Mouse (Mus musculus) CH12.LX (cell line): ENCODE measurements at regions not wholly inside any gene's neighbourhood (a gene's known extent, or its start where the extent isn't known, plus 50 kb on each side); places are given as distances from the start of the nearest gene placed in this dataset.

Source experiments
- DNase-seq: peaks from one replicate; pipeline ENCODE4 v3.0.0-alpha.2; 2013; ENCODE audit errors: extremely low read depth
- H3K27ac ChIP-seq: 2 replicates; pipeline ENCODE4 v1.5.1; 2012; ENCODE audit warnings: low read depth, mild to moderate bottlenecking, control low read depth, moderate library complexity; ENCODE audit not compliant: insufficient read depth
- H3K27me3 ChIP-seq: replicated peaks from 2 replicates; pipeline ENCODE3; 2012; ENCODE audit warnings: inconsistent platforms
- H3K36me3 ChIP-seq, 2 experiments: replicated peaks in 1 of 2; 2 replicates each; pipeline versions ENCODE3 to v1.6.1; 2012; ENCODE audit warnings: inconsistent platforms in 1 of 2, low read length in 1 of 2, mild to moderate bottlenecking in 1 of 2, mixed read lengths in 1 of 2, moderate library complexity in 1 of 2; ENCODE audit not compliant: control insufficient read depth in 1 of 2, insufficient read depth in 1 of 2
- H3K4me1 ChIP-seq, 2 experiments: 2 replicates each; pipeline ENCODE4 v1.6.1; 2012; ENCODE audit warnings: inconsistent platforms in 1 of 2, moderate library complexity in 1 of 2; ENCODE audit not compliant: insufficient read depth in 2 of 2, control insufficient read depth in 1 of 2
- H3K4me2 ChIP-seq: 2 replicates; pipeline ENCODE4 v1.6.1; 2012; ENCODE audit warnings: low read depth, mild to moderate bottlenecking, control low read depth; ENCODE audit not compliant: poor library complexity, insufficient read depth, severe bottlenecking
- H3K4me3 ChIP-seq, 3 experiments: fragments of 150-350 bp in 1 of 3; sonication (generic) in 1 of 3; replicated peaks in 1 of 3; 2 replicates each; pipeline versions ENCODE3 to v1.5.1; 2011 to 2012; ENCODE audit warnings: low read depth in 2 of 3, low read length in 2 of 3, mild to moderate bottlenecking in 2 of 3, moderate library complexity in 2 of 3, control low read depth in 1 of 3, improper control_type of control experiment in 1 of 3, inconsistent platforms in 1 of 3, mixed read lengths in 1 of 3; ENCODE audit not compliant: poor library complexity in 1 of 3
- H3K79me2 ChIP-seq: replicated peaks from 2 replicates; pipeline ENCODE4 v1.6.1; 2012; ENCODE audit warnings: mild to moderate bottlenecking, moderate library complexity; ENCODE audit not compliant: control insufficient read depth, poor library complexity, insufficient read depth, severe bottlenecking; ENCODE audit errors: extremely low read depth
- H3K9ac ChIP-seq: 2 replicates; pipeline ENCODE4 v1.6.1; 2012; ENCODE audit warnings: low read depth, mild to moderate bottlenecking, control low read depth, moderate library complexity; ENCODE audit not compliant: insufficient read depth
- H3K9me3 ChIP-seq: replicated peaks from 2 replicates; pipeline ENCODE3; 2012; ENCODE audit warnings: low read length, inconsistent platforms, mixed read lengths
- CTCF ChIP-seq, 2 experiments: IDR thresholded peaks in 1 of 2; conservative IDR thresholded peaks in 1 of 2; 2 replicates each; pipeline ENCODE4 v1.5.1; 2011 to 2012; ENCODE audit warnings: low read depth in 2 of 2, low read length in 2 of 2, improper control_type of control experiment in 1 of 2, inconsistent platforms in 1 of 2, mild to moderate bottlenecking in 1 of 2, moderate library complexity in 1 of 2
- E2F4 ChIP-seq: IDR thresholded peaks from 2 replicates; pipeline ENCODE4 v1.6.1; 2011; ENCODE audit warnings: low read depth, low read length, improper control_type of control experiment; ENCODE audit not compliant: insufficient replicate concordance
- ELF1 ChIP-seq: IDR thresholded peaks from 2 replicates; pipeline ENCODE4 v1.6.1; 2014; ENCODE audit warnings: low read depth, mild to moderate bottlenecking, inconsistent platforms, low read length, improper control_type of control experiment
- ETS1 ChIP-seq: conservative IDR thresholded peaks from 2 replicates; pipeline ENCODE4 v1.6.1; 2012; ENCODE audit warnings: low read depth, mild to moderate bottlenecking, inconsistent platforms, low read length, improper control_type of control experiment, moderate library complexity
- JUN ChIP-seq: IDR thresholded peaks from 2 replicates; pipeline ENCODE4 v1.6.1; 2011; ENCODE audit warnings: low read depth, mild to moderate bottlenecking, low read length, improper control_type of control experiment, moderate library complexity; ENCODE audit not compliant: insufficient read depth
- JUND ChIP-seq: conservative IDR thresholded peaks from 2 replicates; pipeline ENCODE4 v1.6.1; 2011; ENCODE audit warnings: low read depth, low read length, improper control_type of control experiment
- KAT2A ChIP-seq: IDR thresholded peaks from 2 replicates; pipeline ENCODE4 v1.6.1; 2012; ENCODE audit warnings: low read length, improper control_type of control experiment, inconsistent platforms; ENCODE audit not compliant: insufficient replicate concordance
- MAX ChIP-seq: IDR thresholded peaks from 2 replicates; pipeline ENCODE4 v1.6.1; 2011; ENCODE audit warnings: low read length, improper control_type of control experiment
- MAZ ChIP-seq: IDR thresholded peaks from 2 replicates; pipeline ENCODE4 v1.6.1; 2012; ENCODE audit warnings: low read depth, mild to moderate bottlenecking, inconsistent platforms, low read length, improper control_type of control experiment, moderate library complexity
- MXI1 ChIP-seq: IDR thresholded peaks from 2 replicates; pipeline ENCODE4 v1.6.1; 2011; ENCODE audit warnings: mild to moderate bottlenecking, low read depth, low read length, improper control_type of control experiment
- NELFE ChIP-seq: IDR thresholded peaks from 2 replicates; pipeline ENCODE4 v1.6.1; 2011; ENCODE audit warnings: low read depth, low read length, improper control_type of control experiment
- POLR2A ChIP-seq: IDR thresholded peaks from 2 replicates; pipeline ENCODE4 v1.6.1; 2011; ENCODE audit warnings: low read depth, mild to moderate bottlenecking, improper control_type of control experiment, low read length
- POLR2AphosphoS2 ChIP-seq: IDR thresholded peaks from 2 replicates; pipeline ENCODE4 v1.6.1; 2011; ENCODE audit warnings: low read depth, low read length, improper control_type of control experiment
- TBP ChIP-seq: conservative IDR thresholded peaks from 2 replicates; pipeline ENCODE4 v1.6.1; 2011; ENCODE audit warnings: low read depth, low read length, improper control_type of control experiment
- UBTF ChIP-seq: IDR thresholded peaks from 2 replicates; pipeline ENCODE4 v1.6.1; 2012; ENCODE audit warnings: low read depth, mild to moderate bottlenecking, inconsistent platforms, low read length, improper control_type of control experiment, moderate library complexity
- USF1 ChIP-seq: IDR thresholded peaks from 2 replicates; pipeline ENCODE4 v1.6.1; 2014; ENCODE audit warnings: low read depth, mild to moderate bottlenecking, inconsistent platforms, low read length, improper control_type of control experiment
- USF2 ChIP-seq: conservative IDR thresholded peaks from 2 replicates; pipeline ENCODE4 v1.6.1; 2011; ENCODE audit warnings: low read depth, low read length, improper control_type of control experiment
- ZMIZ1 ChIP-seq: IDR thresholded peaks from 2 replicates; pipeline ENCODE4 v1.6.1; 2012; ENCODE audit warnings: low read depth, mild to moderate bottlenecking, inconsistent platforms, low read length, improper control_type of control experiment
- ZNF384 ChIP-seq: IDR thresholded peaks from 2 replicates; pipeline ENCODE4 v1.6.1; 2012; ENCODE audit warnings: low read depth, low read length, improper control_type of control experiment, inconsistent platforms
- dilution Hi-C: fragments of 300-500 bp; cut with MboI; formaldehyde crosslinking; loops from 2 replicates; pipeline ENCODE4 v1.14.3; 2020; ENCODE audit warnings: low sequenced_read_pairs; ENCODE audit not compliant: extremely low pct_unique_long_range_greater_than_20kb, extremely low pct_ligation_motif_present
- in situ Hi-C: fragments of 300-500 bp; cut with MboI; formaldehyde crosslinking; loops from 3 replicates; pipeline ENCODE4 v1.14.3; 2019; ENCODE audit warnings: low sequenced_read_pairs, low pct_ligation_motif_present, low pct_unique_long_range_greater_than_20kb, mixed read lengths

GRCm38 (mm10) chr12:35389839-35390238 is 145.0 kb downstream of the Ahr start:
- in situ Hi-C loops = no loop called here
- H3K4me3 ChIP-seq = no peak overlapping the region
- dilution Hi-C loops = no loop called here
- H3K9me3 ChIP-seq = no peaks in the 10 kb centered on the region
- no peak overlapping the region for H3K27ac ChIP-seq
- no peak overlapping the region for H3K4me2 ChIP-seq
- no peak for DNase-seq
- H3K4me1 ChIP-seq = peaks cover 0 to 14% of the 10 kb centered on the region in 2 experiments; a peak in 2 of 4 replicates
- H3K79me2 ChIP-seq = no peaks in the 10 kb centered on the region
- TF ChIP-seq MAZ (no peak), ETS1 (no peak)
- TF ChIP-seq, all 38 proteins: peak for 0
- Histone ChIP-seq H3K36me3 (no peaks in the 10 kb centered on the region), H3K9ac (no peak overlapping the region), H3K27me3 (no peaks in the 10 kb centered on the region)

GRCm38 (mm10) chr12:35384211-35384610 is 150.6 kb downstream of the Ahr start:
- TF ChIP-seq JUND (no peak), UBTF (no peak), USF1 (no peak), MXI1 (no peak), ZMIZ1 (no peak)
- H3K4me2 ChIP-seq = no peak overlapping the region
- H3K9me3 ChIP-seq = no peaks in the 10 kb centered on the region
- no peaks in the 10 kb centered on the region for H3K27me3 ChIP-seq
- H3K79me2 ChIP-seq = no peaks in the 10 kb centered on the region
- no peak overlapping the region for H3K27ac ChIP-seq
- dilution Hi-C loops (no loop called here), in situ Hi-C loops (no loop called here)
- H3K36me3 ChIP-seq = no peaks in the 10 kb centered on the region
- no peaks in the 10 kb centered on the region for H3K4me1 ChIP-seq
- H3K9ac ChIP-seq = no peak overlapping the region
- DNase-seq = no peak
- no peak overlapping the region for H3K4me3 ChIP-seq

DNA sequence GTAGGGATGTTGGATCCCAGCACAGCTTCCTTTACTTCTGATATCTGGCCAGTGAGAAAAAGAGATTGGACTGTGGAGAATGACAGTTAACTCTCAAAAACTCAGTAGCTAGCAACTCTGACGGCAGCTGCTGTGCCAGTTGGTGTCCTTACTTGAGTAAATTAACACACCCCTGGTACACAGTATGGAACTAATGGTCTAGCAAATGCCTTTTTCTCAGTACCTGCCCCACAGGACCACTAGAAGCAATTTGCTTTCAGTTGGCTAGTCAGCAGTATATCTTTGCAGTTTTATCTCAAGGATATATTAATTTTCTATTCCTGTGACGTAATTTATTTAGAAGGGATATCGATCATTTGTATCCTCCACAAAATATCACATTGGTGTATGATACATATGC is 157.6 kb downstream of the Ahr start:
- TF ChIP-seq POLR2AphosphoS2 = no peak
- no peak for TF ChIP-seq TBP
- no peak for TF ChIP-seq KAT2A
- no peak for TF ChIP-seq E2F4
- TF ChIP-seq USF2 = no peak
- TF ChIP-seq CTCF (conservative IDR thresholded peaks at IDR 0.05 in 1 of 2, IDR thresholded peaks at IDR 0.05 in 1 of 2; ENCODE audit: low read depth in 2 of 2, low read length in 2 of 2) = no peak
- no peak for TF ChIP-seq NELFE
- no peak for TF ChIP-seq POLR2A
- TF ChIP-seq MAZ = no peak
- no peak for TF ChIP-seq ELF1
- no peak for TF ChIP-seq MXI1
- TF ChIP-seq MAX = no peak
- no peak for TF ChIP-seq JUND
- TF ChIP-seq ZNF384 = no peak
- TF ChIP-seq JUN = no peak
- dilution Hi-C loops = no loop called here

More for the DNA sequence above, 157.6 kb downstream of the Ahr start:
- no peaks in the 10 kb centered on the region for H3K36me3 ChIP-seq
- no peak overlapping the region for H3K9ac ChIP-seq
- no peak overlapping the region for H3K27ac ChIP-seq
- no peaks in the 10 kb centered on the region for H3K79me2 ChIP-seq
- H3K4me2 ChIP-seq = no peak overlapping the region
- H3K27me3 ChIP-seq = no peaks in the 10 kb centered on the region
- in situ Hi-C loops = no loop called here
- H3K4me3 ChIP-seq = no peak overlapping the region
- DNase-seq = no peak
- H3K4me1 ChIP-seq = no peaks in the 10 kb centered on the region
- no peaks in the 10 kb centered on the region for H3K9me3 ChIP-seq
